Mouse (Mus musculus) megakaryocyte, embryonic 14.5 days (primary cell): ENCODE measurements around the gene Flot2.

ENCODE experiments used
- FLI1 ChIP-seq: IDR thresholded peaks from 2 replicates; pipeline ENCODE4 v1.6.1; 2012; ENCODE audit warnings: low read length, inconsistent platforms, mixed read lengths
- GATA1 ChIP-seq: IDR thresholded peaks from 3 replicates; pipeline ENCODE4 v1.6.1; 2012; ENCODE audit warnings: mixed read lengths, low read length, inconsistent platforms, borderline replicate concordance

DNA sequence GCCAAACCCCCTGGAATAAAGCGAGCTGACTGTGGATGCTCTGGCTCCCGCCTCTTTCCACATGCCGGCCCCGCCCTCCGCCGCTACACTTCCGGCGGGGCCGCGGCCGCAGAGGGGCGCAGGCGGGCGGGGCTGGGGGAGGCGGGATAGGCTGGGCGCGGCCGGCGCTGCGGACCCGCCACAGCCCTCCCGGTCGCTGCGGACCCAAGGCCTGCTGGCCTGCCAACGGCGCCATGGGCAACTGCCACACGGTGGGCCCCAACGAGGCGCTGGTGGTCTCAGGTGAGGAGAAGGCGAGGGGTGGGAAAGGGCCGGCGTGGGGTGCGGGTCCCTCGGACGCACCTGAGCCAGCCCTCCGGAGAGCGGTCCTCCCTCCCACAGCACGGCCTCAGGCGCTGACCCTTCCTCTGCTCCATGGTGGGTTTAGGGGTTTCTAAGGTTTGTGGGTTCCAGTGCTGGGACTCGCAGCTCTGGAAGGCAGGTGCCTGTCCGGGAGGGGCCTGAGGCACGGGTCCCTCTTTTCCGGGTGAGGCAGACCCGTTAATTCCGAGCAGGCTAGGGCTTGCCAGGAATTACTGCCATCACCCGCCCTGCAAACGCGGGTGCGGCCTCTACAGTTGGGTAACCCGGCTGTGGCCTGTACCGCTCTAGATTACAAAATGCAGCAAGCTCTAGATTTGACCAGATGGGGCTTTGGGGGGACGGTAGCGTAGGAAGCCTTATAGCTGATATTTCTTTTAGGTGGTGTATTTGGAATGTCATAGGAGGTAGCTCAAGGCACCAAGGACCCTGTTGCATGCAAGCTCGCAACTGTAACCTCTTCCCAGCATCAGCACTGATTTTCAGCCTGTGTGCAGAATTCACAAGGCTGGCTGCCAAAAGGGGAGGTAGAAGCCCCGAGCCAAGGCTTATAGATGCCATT, at the start of gene Flot2:
- no peak for TF ChIP-seq FLI1
- no peak for TF ChIP-seq GATA1
